Mouse (Mus musculus) kidney, adult 2 months (tissue): ENCODE results near the gene Dagla. TPM values are rescaled to one million over a fixed set of nuclear protein-coding genes. Genes with fewer than 3 reads are reported as not detected.

Experiments used
- DNase-seq: peaks from one replicate; pipeline ENCODE4 v3.0.0; 2021
- H3K27ac ChIP-seq: fragments of 200-500 bp; 2 replicates; pipeline ENCODE4 v1.5.1; 2012; ENCODE audit warnings: low read depth, low read length, control low read depth, inconsistent platforms; ENCODE audit not compliant: insufficient read depth
- H3K27me3 ChIP-seq: fragments of 200-500 bp; replicated peaks from 2 replicates; pipeline ENCODE4 v1.6.1; 2012; ENCODE audit warnings: mild to moderate bottlenecking, moderate library complexity, low read length, inconsistent platforms; ENCODE audit not compliant: control insufficient read depth, insufficient read depth
- H3K36me3 ChIP-seq: fragments of 200-500 bp; 2 replicates; pipeline ENCODE4 v1.6.1; 2012; ENCODE audit warnings: mild to moderate bottlenecking, moderate library complexity, low read length, inconsistent platforms; ENCODE audit not compliant: control insufficient read depth, insufficient read depth
- H3K4me1 ChIP-seq: fragments of 200-500 bp; 2 replicates; pipeline ENCODE4 v1.6.1; 2011; ENCODE audit warnings: low read length; ENCODE audit not compliant: control insufficient read depth, insufficient read depth
- H3K4me3 ChIP-seq: fragments of 200-500 bp; 2 replicates; pipeline ENCODE4 v1.5.1; 2011; ENCODE audit warnings: mild to moderate bottlenecking, low read depth, low read length, control low read depth; ENCODE audit not compliant: insufficient read depth
- CTCF ChIP-seq: fragments of 200-500 bp; conservative IDR thresholded peaks from 2 replicates; pipeline ENCODE4 v1.5.1; 2011; ENCODE audit warnings: low read depth, mild to moderate bottlenecking, control low read depth, low read length, moderate library complexity, mixed read lengths; ENCODE audit not compliant: insufficient read depth, insufficient read length
- POLR2A ChIP-seq: fragments of 200-500 bp; IDR thresholded peaks from one replicate; pipeline ENCODE4 v1.6.1; 2011; ENCODE audit warnings: low read depth, low read length, control low read depth
- WGBS: fragments of 180-500 bp; shearing (Covaris S2); methylation state at CpG from one replicate; pipeline ENCODE4 v1.1.7; 2018; 5-methylcytosine and 5-hydroxymethylcytosine counted together
- polyA plus RNA-seq: library from polyadenylated mRNA; depleted of rRNA; stranded (reverse); fragments of >200 nt; gene quantifications from 2 replicates; pipeline ENCODE4 v1.2.3, GENCODE M21; 2012

The Dagla gene
- polyA plus RNA-seq, 1 experiment = 7.0 TPM

GRCm38 (mm10) chr19:10238477-10238876 is 66.2 kb downstream of the Dagla start:
- whole genome bisulfite sequencing = 86% methylated on average over 3 of the region's 3 CpGs
- H3K27me3 ChIP-seq = no peaks in the 10 kb centered on the region
- H3K4me1 ChIP-seq = no peaks in the 10 kb centered on the region; the same call in 1 of the 2 replicates
- H3K27ac ChIP-seq = no peak overlapping the region
- no peak for DNase-seq
- no peak for TF ChIP-seq CTCF
- H3K36me3 ChIP-seq = no peaks in the 10 kb centered on the region
- H3K4me3 ChIP-seq = no peak overlapping the region

- WGBS = 62% methylated on average over 9 of the region's 9 CpGs
- peak; percentile 77 for DNase-seq
- no peak for TF ChIP-seq CTCF
- no peak for TF ChIP-seq POLR2A
- no peaks in the 10 kb centered on the region for H3K27me3 ChIP-seq
- no peaks in the 10 kb centered on the region; the same call in 1 of the 2 replicates for H3K4me1 ChIP-seq
- no peak overlapping the region for H3K4me3 ChIP-seq
- no peaks in the 10 kb centered on the region for H3K36me3 ChIP-seq
- peak overlapping the region; percentile 29; the same call in 1 of the 2 replicates for H3K27ac ChIP-seq
Measured at GRCm38 (mm10) chr19:10235784-10236565, 68.7 kb downstream of the Dagla start.

GRCm38 (mm10) chr19:10232327-10233017 is 72.2 kb downstream of the Dagla start:
- Histone ChIP-seq H3K36me3 (no peaks in the 10 kb centered on the region), H3K27ac (no peak overlapping the region), H3K4me3 (no peak overlapping the region), H3K4me1 (no peaks in the 10 kb centered on the region), H3K27me3 (no peaks in the 10 kb centered on the region)
- WGBS = 69% methylated on average over 9 of the region's 9 CpGs
- DNase-seq = no peak
- TF ChIP-seq POLR2A (no peak), CTCF (no peak)

GRCm38 (mm10) chr19:10231871-10232270 is 72.8 kb downstream of the Dagla start:
- DNase-seq = no peak

GRCm38 (mm10) chr19:10231016-10231415 is 73.7 kb downstream of the Dagla start:
- peak; percentile 48 for DNase-seq
- H3K4me1 ChIP-seq = no peaks in the 10 kb centered on the region
- no peak overlapping the region for H3K4me3 ChIP-seq
- no peaks in the 10 kb centered on the region for H3K36me3 ChIP-seq
- 21% methylated on average over 7 of the region's 7 CpGs for WGBS
- TF ChIP-seq POLR2A = no peak
- no peak for TF ChIP-seq CTCF
- no peaks in the 10 kb centered on the region for H3K27me3 ChIP-seq
- no peak overlapping the region for H3K27ac ChIP-seq

More at GRCm38 (mm10) chr19:10231871-10232270, 72.8 kb downstream of the Dagla start:
- Histone ChIP-seq H3K36me3 (no peaks in the 10 kb centered on the region), H3K27me3 (no peaks in the 10 kb centered on the region), H3K4me3 (no peak overlapping the region), H3K4me1 (no peaks in the 10 kb centered on the region), H3K27ac (no peak overlapping the region)
- 47% methylated on average over 5 of the region's 5 CpGs for WGBS
- TF ChIP-seq POLR2A (no peak), CTCF (no peak)

- no peaks in the 10 kb centered on the region for H3K36me3 ChIP-seq
- H3K4me3 ChIP-seq = no peak overlapping the region
- DNase-seq = peak; percentile 58
- TF ChIP-seq CTCF (no peak), POLR2A (no peak)
- WGBS = 28% methylated on average over 4 of the region's 4 CpGs
- no peak overlapping the region for H3K27ac ChIP-seq
- no peaks in the 10 kb centered on the region for H3K27me3 ChIP-seq
- no peaks in the 10 kb centered on the region for H3K4me1 ChIP-seq
Measured at GRCm38 (mm10) chr19:10225767-10226166, 78.9 kb downstream of the Dagla start.
